Mouse (Mus musculus) cerebellum, adult (tissue): ENCODE data around the gene Ap3d1.

ENCODE experiments used
- ATAC-seq: cut with Nextera tagmentation; 2 replicates; pipeline ENCODE4 v1.9.2; 2017; ENCODE audit warnings: mild to moderate bottlenecking, moderate library complexity, mixed read lengths; ENCODE audit not compliant: insufficient number of reproducible peaks, low FRiP score, low TSS enrichment

Gene Ap3d1

DNA sequence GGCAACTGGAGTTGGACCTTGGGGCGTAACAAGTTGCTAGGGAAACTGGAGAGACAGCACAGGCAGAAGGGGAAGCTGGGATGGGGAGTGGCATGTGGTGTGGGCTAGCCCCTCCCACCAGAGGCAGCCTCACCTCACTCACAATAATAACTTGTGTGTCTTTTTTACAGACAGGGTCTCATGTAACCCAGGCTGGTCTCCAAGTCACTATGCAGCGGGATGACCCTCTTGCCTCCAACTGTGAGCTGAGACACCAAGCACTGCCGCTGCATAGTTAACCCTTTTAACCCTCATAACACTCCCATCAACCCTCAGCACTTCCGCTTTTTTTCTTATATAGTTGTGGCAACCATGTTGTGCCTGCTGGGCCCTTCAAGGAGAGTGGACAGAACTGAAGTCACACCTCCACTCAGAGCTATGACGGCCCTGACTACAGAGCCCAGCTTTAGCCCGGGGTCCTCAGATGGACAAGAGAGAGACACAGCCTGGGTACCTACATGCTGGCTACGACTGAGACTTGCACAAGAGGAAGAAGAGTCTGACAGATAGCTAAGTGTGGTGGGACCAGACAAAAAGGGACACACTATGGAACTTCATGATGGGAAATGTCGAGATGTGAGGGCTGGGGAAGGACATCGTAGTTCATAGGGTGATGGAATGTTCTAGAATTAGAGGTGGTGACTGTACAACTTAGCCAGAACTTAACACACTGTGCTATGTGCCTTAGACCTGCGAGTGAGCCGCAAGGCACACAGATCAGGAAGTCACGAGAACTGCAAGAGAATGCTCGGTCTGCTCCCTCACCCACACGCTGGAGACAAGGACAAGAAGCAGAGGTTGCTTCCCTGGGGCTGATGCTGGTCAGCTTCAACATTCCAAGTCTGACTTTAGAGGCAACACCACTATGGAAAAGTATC lies 49.6 kb downstream of the Ap3d1 start:
- no peak for ATAC-seq

GRCm38 (mm10) chr10:80687850-80688249 lies 54.2 kb downstream of the Ap3d1 start:
- ATAC-seq = no peak

- ATAC-seq = no peak
Observed at GRCm38 (mm10) chr10:80686617-80687016, 55.4 kb downstream of the Ap3d1 start.

DNA sequence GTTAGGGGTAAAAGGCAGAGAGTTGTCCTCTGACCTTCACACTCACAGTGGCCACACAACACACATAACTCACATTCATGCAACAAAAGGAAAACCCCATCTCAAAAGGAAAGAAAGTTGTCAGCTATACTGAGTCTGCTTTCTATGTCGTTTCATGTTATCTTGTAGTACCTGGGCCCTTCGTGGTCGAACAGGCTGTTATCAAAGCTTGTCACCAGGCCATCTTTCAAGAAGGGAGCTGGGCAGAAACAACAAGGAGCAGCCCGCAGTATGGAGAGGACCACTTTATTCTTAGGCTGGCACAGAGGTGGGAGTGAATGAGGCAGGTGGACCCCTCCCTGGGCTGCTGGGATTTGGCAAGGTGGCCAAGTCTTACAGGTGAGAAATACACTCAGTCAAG lies 57.1 kb downstream of the Ap3d1 start:
- no peak for ATAC-seq

DNA sequence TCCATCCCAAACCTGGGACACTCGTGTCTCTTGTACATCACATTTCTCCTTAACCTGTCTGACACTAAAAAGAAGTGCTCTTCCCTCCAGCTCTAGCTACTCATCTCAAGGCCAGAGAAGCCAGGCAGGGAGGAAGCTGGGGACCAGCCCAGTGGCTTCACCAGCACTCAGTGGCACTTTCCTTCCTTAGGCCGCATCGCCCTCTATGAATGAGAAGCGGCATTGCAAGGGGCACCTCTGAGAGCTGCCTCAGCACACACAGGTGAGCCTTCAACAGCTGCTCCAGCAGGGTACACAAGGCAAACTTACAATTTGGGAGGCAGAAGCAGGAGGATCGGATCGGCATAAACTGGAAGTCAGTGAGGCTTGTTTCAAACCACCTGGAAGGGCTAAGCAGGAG lies 57.9 kb downstream of the Ap3d1 start:
- no peak for ATAC-seq

DNA sequence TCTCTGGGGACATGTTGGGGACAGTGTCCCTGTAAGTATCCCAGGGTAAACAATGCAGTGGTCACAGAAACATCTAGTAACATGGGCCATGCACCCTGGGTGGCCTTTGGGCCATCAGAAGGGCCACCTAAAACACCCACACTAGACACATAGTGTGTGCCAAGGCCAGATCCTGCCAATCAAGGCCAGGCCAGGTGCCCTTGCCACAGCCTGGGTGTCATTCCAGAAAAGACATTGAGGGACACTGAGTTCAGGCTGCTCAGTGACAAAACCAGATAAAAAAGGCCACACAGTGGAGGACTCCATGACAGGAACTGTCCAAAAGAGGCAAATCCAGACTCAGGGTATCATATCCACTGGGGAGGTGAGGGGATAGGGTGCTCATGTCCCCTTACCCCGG lies 58.4 kb downstream of the Ap3d1 start:
- no peak for ATAC-seq

DNA sequence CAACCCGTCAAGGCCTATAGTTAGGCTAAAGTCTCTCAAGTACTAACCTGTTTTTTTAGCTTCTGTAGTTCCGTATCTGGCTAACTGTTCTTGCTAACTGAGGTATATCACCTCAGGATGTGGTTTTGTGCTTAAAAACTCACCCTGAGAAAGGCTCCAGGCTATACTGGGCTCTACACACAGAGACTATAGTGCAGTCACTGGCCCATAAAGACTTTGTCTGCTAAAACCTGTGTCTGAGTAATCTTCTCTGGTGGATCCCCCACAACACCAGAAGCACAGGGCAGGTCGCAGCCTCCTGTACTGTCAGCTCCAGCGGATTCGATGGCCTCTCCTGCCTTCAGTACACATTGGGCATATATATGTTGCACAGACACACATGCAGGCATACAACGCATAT lies 60.1 kb downstream of the Ap3d1 start:
- ATAC-seq = no peak

- no peak for ATAC-seq
Observed at GRCm38 (mm10) chr10:80680260-80680696, 61.8 kb downstream of the Ap3d1 start.

- no peak for ATAC-seq
Observed at GRCm38 (mm10) chr10:80679556-80680259, 62.4 kb downstream of the Ap3d1 start.

- ATAC-seq = no peak
Observed at GRCm38 (mm10) chr10:80678601-80679377, 63.3 kb downstream of the Ap3d1 start.

DNA sequence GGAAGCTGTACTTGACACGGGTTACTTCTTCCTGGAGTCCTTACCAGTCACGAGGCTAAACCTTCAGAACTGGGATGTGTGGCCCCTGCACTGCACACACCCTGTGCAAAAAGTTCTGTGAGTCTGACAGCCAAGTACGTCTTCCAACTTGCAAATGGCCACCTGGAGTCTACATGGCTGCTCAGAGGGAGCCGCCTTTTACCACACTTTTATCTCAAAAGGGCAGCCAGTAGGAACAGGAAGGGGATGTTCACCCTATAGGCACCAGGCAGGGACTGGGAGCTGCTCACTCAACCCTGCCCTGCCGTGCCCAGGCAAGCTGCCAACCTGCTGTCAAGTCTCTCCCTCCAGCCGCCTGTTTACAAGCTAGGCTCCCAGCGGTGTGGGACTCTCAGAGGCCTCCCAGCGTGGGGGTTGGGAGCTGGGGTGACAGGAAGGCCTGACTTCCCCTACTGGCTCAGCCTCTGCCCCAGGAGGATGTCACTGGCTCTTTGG lies 64.1 kb downstream of the Ap3d1 start, which contains the start of gene Mknk2:
TSS of gene Mknk2 (minus strand) at position 171 of the 495 bp plus-strand sequence.
- peak; percentile 5; the same call in 1 of the 2 replicates for ATAC-seq

GRCm38 (mm10) chr10:80677128-80677875 lies 64.8 kb downstream of the Ap3d1 start:
- no peak for ATAC-seq

DNA sequence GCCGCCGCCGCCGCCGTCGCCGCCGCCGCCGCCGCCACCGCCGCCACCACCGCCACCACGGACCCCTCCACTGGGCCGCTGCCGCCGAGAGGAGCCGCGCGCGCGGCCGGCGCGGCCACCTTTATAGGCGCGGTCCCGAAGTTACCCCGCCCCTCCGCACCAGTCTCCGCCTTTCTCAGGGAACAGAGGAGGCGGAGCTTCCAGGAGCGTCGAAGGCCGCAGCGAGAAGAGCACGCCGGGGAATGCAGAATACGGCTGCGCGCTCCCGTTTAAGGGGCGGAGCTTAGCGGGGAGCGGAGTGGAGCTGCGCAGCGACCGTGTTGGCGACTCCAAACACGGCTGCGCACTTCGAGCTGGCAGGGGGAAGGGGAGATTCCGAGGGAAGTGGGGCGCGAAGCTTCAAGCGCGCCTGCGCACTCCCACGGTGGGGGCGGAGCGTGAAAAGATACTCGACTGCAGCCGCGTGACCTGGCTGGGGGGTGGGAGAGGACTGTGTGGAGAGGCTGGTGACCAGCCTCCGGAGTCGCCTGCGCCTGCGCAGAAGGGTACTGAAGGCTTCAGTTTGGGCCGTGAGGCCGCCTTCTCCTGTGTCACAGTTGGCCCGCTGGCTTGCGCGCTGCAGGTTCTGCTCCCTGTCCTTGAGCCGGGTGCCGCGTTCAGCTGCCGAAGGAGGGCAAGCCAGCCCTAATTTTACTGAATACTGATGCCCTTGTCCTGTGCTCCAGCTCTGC lies 65.7 kb downstream of the Ap3d1 start:
- peak; percentile 76 for ATAC-seq

GRCm38 (mm10) chr10:80675405-80676197 lies 66.5 kb downstream of the Ap3d1 start:
- peak; percentile 2; the same call in 1 of the 2 replicates for ATAC-seq

DNA sequence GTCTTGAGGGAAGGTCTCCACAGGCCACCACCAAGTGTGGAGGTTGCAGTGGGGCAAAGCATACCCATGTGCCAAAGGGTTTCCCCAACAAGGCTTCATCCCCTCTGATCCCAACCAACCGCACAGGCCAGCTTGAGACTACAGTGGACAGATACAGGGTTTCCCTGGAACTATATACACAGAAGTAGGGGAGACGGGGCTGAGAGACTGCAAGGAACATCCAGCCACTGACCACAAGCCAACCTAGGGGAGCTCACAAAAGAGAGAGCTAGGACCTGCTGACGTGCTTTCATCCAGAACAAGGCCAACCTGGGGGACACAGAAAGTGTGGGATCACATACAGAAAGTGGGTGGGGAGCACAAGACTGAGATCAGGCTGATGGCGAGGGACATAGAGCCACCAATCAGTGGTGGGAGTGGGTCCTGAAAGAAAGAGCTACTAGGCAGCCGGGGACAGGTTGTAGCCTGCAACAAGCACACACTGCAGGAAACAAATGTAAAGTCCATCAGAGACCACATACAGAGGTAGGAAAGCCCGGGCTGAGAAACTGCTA lies 67.1 kb downstream of the Ap3d1 start:
- ATAC-seq = no peak

- ATAC-seq = no peak
Observed at GRCm38 (mm10) chr10:80674161-80674711, 67.8 kb downstream of the Ap3d1 start.

- ATAC-seq = no peak
Observed at GRCm38 (mm10) chr10:80673690-80674089, 68.4 kb downstream of the Ap3d1 start.
